Mouse (Mus musculus): ENCODE data around the gene Gm21760. TPM values are rescaled to one million over a fixed set of nuclear protein-coding genes. Genes with fewer than 3 reads are reported as not detected.

Gene Gm21760
- not detected for polyA plus RNA-seq (2017; shearing (Covaris generic))

GRCm38 (mm10) chrY:80133479-80133878, at the start of gene Gm21760:
TSS of gene Gm21760 (plus strand) at chrY:80133779.

Measured in inflammation-experienced regulatory T-cells, adult 16 weeks (primary cell).